In the genomic region with DNA sequence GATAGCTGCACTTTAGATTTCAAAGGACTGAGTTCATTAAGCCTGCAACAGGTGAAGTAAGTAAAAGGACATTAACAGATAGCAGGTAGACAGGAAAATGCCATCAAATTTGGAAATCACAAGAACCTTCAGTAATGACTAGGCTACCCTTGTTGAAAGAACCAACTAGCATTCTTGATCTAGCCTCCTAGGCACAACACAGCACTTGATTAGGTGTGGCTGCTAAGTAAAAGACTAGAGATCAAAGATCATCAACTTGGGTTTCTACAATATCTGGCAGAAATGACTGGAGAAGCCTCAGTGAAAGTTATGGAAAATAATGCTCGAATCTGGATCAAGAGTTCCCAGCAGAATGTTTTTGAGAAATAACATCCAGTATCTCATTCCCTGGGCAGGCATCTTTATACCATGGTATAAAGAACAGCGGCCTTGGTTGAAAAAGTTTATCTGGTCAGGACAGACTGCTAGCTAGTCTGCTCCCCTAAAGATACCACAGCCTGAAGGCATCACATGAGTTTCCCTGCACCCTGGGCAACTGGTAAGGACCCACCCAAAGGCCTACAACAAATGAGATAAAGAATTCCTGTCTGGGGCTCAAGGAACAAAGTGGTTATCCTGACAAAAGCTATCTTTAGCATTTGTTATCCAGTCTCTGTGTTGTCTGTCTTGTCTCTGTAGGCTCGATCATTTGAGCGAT, we compare ENCODE assay signal across 34 mouse cellular contexts. TPM values are rescaled to one million over a fixed set of nuclear protein-coding genes. Genes with fewer than 3 reads are reported as not detected.
DNase-seq lines count a peak whose midpoint lies in the region; ATAC-seq and TF ChIP-seq lines count a peak whose summit lies in the region.
"Had no signal": no experiment of that assay in that cellular context is flagged by ENCODE, and none has a peak within 500 bp of the region (broad histone marks: within the 10 kb centered on the region; RNA-seq: fewer than 3 reads in every experiment).

No protein-coding gene starts in this region.

- WGBS in liver, embryonic 12.5 days (ENCODE audit: insufficient replicate concordance), result 48% methylated on average over 4 of the region's 4 CpGs

- H3K4me2 ChIP-seq in liver, embryonic 12.5 days, result peak overlapping the region; percentile 20
- H3K4me2 ChIP-seq: forebrain, embryonic 15.5 days; intestine, embryonic 15.5 days; limb, embryonic 12.5 days; neural tube, embryonic 12.5 days had no signal

- peak; percentile 100 for ATAC-seq in liver, embryonic 12.5 days
- ATAC-seq in megakaryocyte progenitor cell, adult 5-6 weeks (replicated peaks; ENCODE audit: poor library complexity), result peak; percentile 86
- ATAC-seq: forebrain, embryonic 15.5 days; hindbrain, embryonic 16.5 days; intestine, embryonic 15.5 days; Patski had no signal

- DNase-seq in R1 (ENCODE audit: low read depth, low spot score), result peak; percentile 5
- DNase-seq in c-Kit-positive CD71-positive TER-119-positive erythroid progenitor cells, embryonic 14.5 days (ENCODE audit: low spot score), result peak; percentile 35
- DNase-seq in cerebellum, postnatal 10 days, result no peak
- no peak for DNase-seq in layer of hippocampus, adult 2 months (ENCODE audit: low spot score in 2 of 2)
- no peak for DNase-seq in embryo, embryonic 9.5 days (ENCODE audit: extremely low spot score)
- DNase-seq: adrenal gland, postnatal 14 days; cerebellum, adult 11 months; cerebellum, postnatal 25 days; embryo, embryonic 11 days; kidney, adult 9 months; kidney, postnatal 25 days; layer of hippocampus, postnatal 36 days; lung, adult 2 months; midbrain, embryonic 14.5 days; right cerebral cortex, postnatal 25 days; spleen, adult 18-20 months; thymus, adult 2 months had no signal

- no peaks in the 10 kb centered on the region for H3K27me3 ChIP-seq in liver, embryonic 12.5 days (replicated peaks)
- H3K27me3 ChIP-seq: forebrain, embryonic 15.5 days; intestine, embryonic 15.5 days; limb, embryonic 12.5 days; megakaryocyte, embryonic 14.5 days; neural tube, embryonic 12.5 days; Patski had no signal

- TF ChIP-seq CTCF in layer of hippocampus, adult 2 months (conservative IDR thresholded peaks at IDR 0.05), result no peak

- H3K4me3 ChIP-seq in liver, embryonic 12.5 days, result no peak overlapping the region
- no peak overlapping the region for H3K4me3 ChIP-seq in layer of hippocampus, adult 2 months
- H3K4me3 ChIP-seq: forebrain, embryonic 15.5 days; hindbrain, embryonic 10.5 days; intestine, embryonic 15.5 days; limb, embryonic 12.5 days; megakaryocyte, embryonic 14.5 days; neural tube, embryonic 12.5 days had no signal

- peaks cover 20% of the 10 kb centered on the region for H3K4me1 ChIP-seq in liver, embryonic 12.5 days
- H3K4me1 ChIP-seq: forebrain, embryonic 15.5 days; hindbrain, embryonic 10.5 days; intestine, embryonic 15.5 days; limb, embryonic 12.5 days; neural tube, embryonic 12.5 days had no signal

- H3K9ac ChIP-seq in liver, embryonic 12.5 days, result no peak overlapping the region
- H3K9ac ChIP-seq: forebrain, embryonic 15.5 days; intestine, embryonic 15.5 days; limb, embryonic 12.5 days; neural tube, embryonic 12.5 days had no signal

- H3K27ac ChIP-seq in liver, embryonic 12.5 days, result peak overlapping the region; percentile 70
- H3K27ac ChIP-seq in layer of hippocampus, adult 2 months, result no peak overlapping the region
- H3K27ac ChIP-seq: forebrain, embryonic 15.5 days; hindbrain, embryonic 10.5 days; intestine, embryonic 15.5 days; limb, embryonic 12.5 days; neural tube, embryonic 12.5 days had no signal

- H3K9me3 ChIP-seq in liver, embryonic 12.5 days (replicated peaks), result no peaks in the 10 kb centered on the region
- H3K9me3 ChIP-seq: forebrain, embryonic 15.5 days; hindbrain, embryonic 10.5 days; intestine, embryonic 15.5 days; limb, embryonic 12.5 days; megakaryocyte, embryonic 14.5 days; neural tube, embryonic 12.5 days had no signal

- H3K36me3 ChIP-seq in liver, embryonic 12.5 days, result no peaks in the 10 kb centered on the region
- H3K36me3 ChIP-seq: forebrain, embryonic 15.5 days; hindbrain, embryonic 10.5 days; intestine, embryonic 15.5 days; limb, embryonic 12.5 days; neural tube, embryonic 12.5 days had no signal

RNA-seq across cellular contexts. Expression of a gene that starts 7.3 kb away (rescaled TPM):
- polyA plus RNA-seq in liver, embryonic 12.5 days (2016; fragmentation: Nextera tagmentation; extraction: Ambion mirVana), result not detected in 2 replicates
- 0.10 and 0.49 TPM in 2 replicates for total RNA-seq in megakaryocyte progenitor cell, adult 5-6 weeks (2015)
- 0.20 TPM in 1 of 2 replicates, not detected in the other for total RNA-seq in megakaryocyte progenitor cell, adult 5-6 weeks (2017)
- total RNA-seq in layer of hippocampus, adult 2 months (2021), result under 1 TPM; 0.05 to 0.10 TPM
- polyA plus RNA-seq: embryonic facial prominence, embryonic 14.5 days; hindbrain, embryonic 10.5 days; hindbrain, embryonic 16.5 days; limb, embryonic 12.5 days; midbrain, embryonic 14.5 days; neural tube, embryonic 12.5 days had no signal

RNA-seq across cellular contexts. Expression of a gene that starts 26.7 kb away (rescaled TPM):
- polyA plus RNA-seq in liver, embryonic 12.5 days (2016; fragmentation: Nextera tagmentation; extraction: Ambion mirVana), result 9.0 and 9.2 TPM in 2 replicates
- 24.6 and 29.1 TPM in 2 replicates for total RNA-seq in megakaryocyte progenitor cell, adult 5-6 weeks (2015)
- 32.7 and 34.7 TPM in 2 replicates for total RNA-seq in megakaryocyte progenitor cell, adult 5-6 weeks (2017)
- 10 to 100 TPM in 1 of 2 experiments, 1 to 10 TPM in 1; 9.6 to 14.1 TPM for total RNA-seq in layer of hippocampus, adult 2 months (2021)

RNA-seq across cellular contexts. Expression of a gene that starts 28.1 kb away (rescaled TPM):
- polyA plus RNA-seq in liver, embryonic 12.5 days (2016; fragmentation: Nextera tagmentation; extraction: Ambion mirVana), result not detected in 2 replicates
- total RNA-seq in megakaryocyte progenitor cell, adult 5-6 weeks (2015), result not detected in 2 replicates
- total RNA-seq in megakaryocyte progenitor cell, adult 5-6 weeks (2017), result not detected in 2 replicates
- not detected for total RNA-seq in layer of hippocampus, adult 2 months (2021)
- total RNA-seq: adrenal gland, postnatal 14 days; ES-E14; gastrocnemius, adult 8-10 months; layer of hippocampus, adult 8-10 months; layer of hippocampus, postnatal 36 days; left cerebral cortex, postnatal 14 days had no signal
- polyA plus RNA-seq: embryonic facial prominence, embryonic 14.5 days; forebrain, embryonic 15.5 days; gonadal fat pad, adult 2 months; heart, embryonic 16.5 days; hindbrain, embryonic 10.5 days; hindbrain, embryonic 16.5 days; intestine, embryonic 15.5 days; limb, embryonic 12.5 days; midbrain, embryonic 14.5 days; neural tube, embryonic 12.5 days; Patski had no signal

RNA-seq across cellular contexts. Expression of a gene that starts 41.3 kb away (rescaled TPM):
- polyA plus RNA-seq in liver, embryonic 12.5 days (2016; fragmentation: Nextera tagmentation; extraction: Ambion mirVana), result not detected in 2 replicates
- not detected in 2 replicates for total RNA-seq in megakaryocyte progenitor cell, adult 5-6 weeks (2015)
- not detected in 2 replicates for total RNA-seq in megakaryocyte progenitor cell, adult 5-6 weeks (2017)
- total RNA-seq in layer of hippocampus, adult 2 months (2021), result not detected
- total RNA-seq: adrenal gland, postnatal 14 days; ES-E14; gastrocnemius, adult 8-10 months; layer of hippocampus, adult 8-10 months; layer of hippocampus, postnatal 36 days; left cerebral cortex, postnatal 14 days had no signal
- polyA plus RNA-seq: embryonic facial prominence, embryonic 14.5 days; forebrain, embryonic 15.5 days; gonadal fat pad, adult 2 months; heart, embryonic 16.5 days; hindbrain, embryonic 10.5 days; hindbrain, embryonic 16.5 days; intestine, embryonic 15.5 days; limb, embryonic 12.5 days; lung, adult 2 months; midbrain, embryonic 14.5 days; neural tube, embryonic 12.5 days; Patski; thymus, adult 2 months had no signal

Comparison
In these comparisons a context has a peak if more than half of its experiments do, and no peak if none do; other contexts are left out.
1. DNase-seq: peak in R1 (single experiment) and c-Kit-positive CD71-positive TER-119-positive erythroid progenitor cells, embryonic 14.5 days (single experiment); none in cerebellum, postnatal 10 days (0 of 2), layer of hippocampus, adult 2 months (0 of 2) and embryo, embryonic 9.5 days (single experiment).